Mouse (Mus musculus) liver, embryonic 13.5 days (tissue): Measurements from ENCODE around the gene Tmtc1. TPM values are rescaled to one million over a fixed set of nuclear protein-coding genes. Genes with fewer than 3 reads are reported as not detected.

Source experiments
- ATAC-seq: fragments of 200-750 bp; cut with Nextera tagmentation; 2 replicates; pipeline ENCODE4 v1.8.0; 2017; ENCODE audit warnings: low read depth, mild to moderate bottlenecking, moderate number of reproducible peaks, moderate library complexity
- DNase-seq: peaks from one replicate; pipeline ENCODE4 v3.0.0; 2022
- H3K27ac ChIP-seq: fragments of 300-500 bp; sonication (generic); 2 replicates; pipeline ENCODE4 v1.5.1; 2015; ENCODE audit warnings: moderate library complexity, mild to moderate bottlenecking, inconsistent platforms
- H3K27me3 ChIP-seq: fragments of 300-500 bp; sonication (generic); 2 replicates; pipeline ENCODE4 v1.6.1; 2015; ENCODE audit warnings: mild to moderate bottlenecking, inconsistent platforms
- H3K36me3 ChIP-seq: fragments of 300-500 bp; sonication (generic); 2 replicates; pipeline ENCODE4 v1.6.1; 2015; ENCODE audit warnings: mild to moderate bottlenecking, inconsistent platforms
- H3K4me1 ChIP-seq: fragments of 300-500 bp; sonication (generic); replicated peaks from 2 replicates; pipeline ENCODE4 v1.6.1; 2015; ENCODE audit warnings: inconsistent platforms
- H3K4me2 ChIP-seq: fragments of 300-500 bp; sonication (generic); 2 replicates; pipeline ENCODE4 v1.6.1; 2015; ENCODE audit warnings: inconsistent platforms, mild to moderate bottlenecking, moderate library complexity
- H3K4me3 ChIP-seq: fragments of 300-500 bp; sonication (generic); replicated peaks from 2 replicates; pipeline ENCODE4 v1.5.1; 2015; ENCODE audit warnings: mild to moderate bottlenecking, inconsistent platforms
- H3K9ac ChIP-seq: fragments of 300-500 bp; sonication (generic); 2 replicates; pipeline ENCODE4 v1.6.1; 2015; ENCODE audit warnings: mild to moderate bottlenecking, inconsistent platforms
- H3K9me3 ChIP-seq: fragments of 300-500 bp; sonication (generic); replicated peaks from 2 replicates; pipeline ENCODE4 v1.6.1; 2016; ENCODE audit warnings: inconsistent platforms
- WGBS: fragments of 180-500 bp; shearing (Covaris S2); methylation state at CpG from one replicate; pipeline ENCODE4 v1.1.7; 2015; ENCODE audit not compliant: insufficient replicate concordance; 5-methylcytosine and 5-hydroxymethylcytosine counted together
- polyA plus RNA-seq: library from polyadenylated mRNA; unstranded; fragments of >200 nt; fragmentation: Nextera tagmentation; extraction: Ambion mirVana; gene quantifications from 2 replicates; pipeline ENCODE4 v1.2.1, GENCODE M21; 2015

Gene Tmtc1
- polyA plus RNA-seq, 1 experiment from 2014 or later = 0.10 TPM

DNA sequence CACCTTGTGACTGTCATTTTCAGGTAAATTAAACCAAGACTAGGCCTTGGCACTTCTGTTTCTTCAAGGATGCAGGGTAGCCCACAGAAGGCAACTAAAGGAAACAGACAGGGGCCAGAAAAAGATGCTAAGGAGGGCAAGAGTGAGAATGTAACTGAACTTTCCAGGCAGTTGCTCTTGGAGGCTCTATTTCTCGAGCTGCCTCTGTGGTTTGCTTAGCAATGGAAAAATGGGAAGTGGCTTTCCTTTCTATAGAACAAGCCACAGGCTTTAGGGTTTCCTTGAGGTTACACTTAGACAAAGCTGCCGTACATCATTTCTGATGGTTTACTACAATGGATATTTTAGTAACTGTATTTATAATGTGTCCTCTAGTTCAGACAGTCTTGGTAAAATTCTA is 102.4 kb downstream of the Tmtc1 start:
- H3K4me3 ChIP-seq = no peak overlapping the region
- H3K9ac ChIP-seq = no peak overlapping the region
- no peak for ATAC-seq
- no peak for DNase-seq
- 19% methylated on average over 2 of the region's 2 CpGs for WGBS
- no peaks in the 10 kb centered on the region for H3K27me3 ChIP-seq
- H3K4me2 ChIP-seq = no peak overlapping the region
- no peaks in the 10 kb centered on the region for H3K9me3 ChIP-seq
- H3K4me1 ChIP-seq = no peaks in the 10 kb centered on the region
- no peak overlapping the region for H3K27ac ChIP-seq
- H3K36me3 ChIP-seq = no peaks in the 10 kb centered on the region

DNA sequence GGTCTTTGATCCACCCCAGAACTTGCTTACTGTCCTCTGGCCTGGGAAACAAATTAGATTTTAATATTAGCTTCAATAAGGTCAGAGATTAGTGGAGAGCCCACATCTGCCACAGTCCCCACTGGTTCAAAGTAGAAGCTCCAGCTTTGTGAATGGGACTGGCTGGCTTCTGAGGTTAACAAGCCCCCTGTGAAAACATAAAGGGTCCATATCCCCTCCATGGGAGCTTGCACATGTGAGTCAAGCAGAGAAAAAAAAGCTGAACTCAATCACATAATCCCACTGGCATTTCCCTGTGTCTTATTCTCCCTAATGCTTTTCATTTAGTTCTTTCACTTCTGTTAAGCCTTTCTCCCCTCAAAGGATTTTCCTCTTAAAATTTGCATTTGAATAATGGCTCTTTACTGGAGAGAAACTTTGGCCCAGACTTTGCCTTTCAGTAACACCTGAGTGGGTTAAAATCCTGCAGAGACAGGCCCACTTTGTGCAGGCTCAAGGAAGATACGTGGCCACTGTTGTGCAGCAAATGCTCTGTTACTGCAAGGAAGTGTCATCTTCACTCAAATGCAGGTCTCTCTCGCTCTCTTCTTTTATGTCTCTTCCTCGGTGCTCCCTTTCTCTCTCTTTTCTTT is 105.7 kb downstream of the Tmtc1 start:
- no peak overlapping the region for H3K9ac ChIP-seq
- WGBS = 55% methylated on average over 3 of the region's 3 CpGs
- ATAC-seq = no peak

DNA sequence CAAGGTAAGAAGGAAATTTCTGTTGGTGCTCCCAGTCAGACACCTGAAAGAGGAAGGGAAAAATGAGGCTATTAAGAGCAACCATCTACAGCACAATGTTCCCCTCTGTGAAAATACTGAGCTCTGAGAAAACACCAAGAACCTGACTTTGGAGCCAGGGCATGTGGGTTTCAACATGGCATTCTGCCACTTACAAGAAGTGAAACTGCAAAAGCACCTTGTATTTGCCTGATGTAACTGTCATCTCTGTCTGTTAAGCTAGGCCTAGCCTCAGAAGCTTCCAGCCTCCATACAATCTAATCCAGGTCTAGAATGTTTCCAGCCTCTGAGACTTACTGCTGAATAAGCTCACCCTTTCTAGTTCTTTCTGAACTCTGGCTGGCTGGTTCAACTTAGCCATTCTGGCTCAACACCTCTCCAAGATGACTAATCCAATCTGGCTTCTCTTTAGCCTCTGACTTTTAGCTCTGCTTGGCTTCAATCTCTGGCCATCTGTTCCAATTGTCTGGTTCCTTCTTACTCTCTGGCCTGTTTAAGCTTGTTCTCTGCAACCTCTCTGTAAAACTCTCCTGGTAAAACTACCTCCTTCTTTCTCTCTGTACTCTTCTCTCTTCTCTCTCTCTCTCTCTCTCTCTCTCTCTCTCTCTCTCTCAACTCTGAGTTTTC is 107.8 kb downstream of the Tmtc1 start:
- no peak overlapping the region for H3K4me2 ChIP-seq
- no peak overlapping the region for H3K4me3 ChIP-seq
- H3K9ac ChIP-seq = no peak overlapping the region
- DNase-seq (no peak), ATAC-seq (no peak)
- H3K27ac ChIP-seq = no peak overlapping the region
- H3K9me3 ChIP-seq = no peaks in the 10 kb centered on the region
- H3K27me3 ChIP-seq = no peaks in the 10 kb centered on the region
- H3K4me1 ChIP-seq = no peaks in the 10 kb centered on the region
- H3K36me3 ChIP-seq = no peaks in the 10 kb centered on the region

More for the DNA sequence above, 105.7 kb downstream of the Tmtc1 start:
- H3K36me3 ChIP-seq = no peaks in the 10 kb centered on the region
- H3K27me3 ChIP-seq = no peaks in the 10 kb centered on the region
- H3K4me2 ChIP-seq = no peak overlapping the region
- H3K4me1 ChIP-seq = no peaks in the 10 kb centered on the region
- no peak overlapping the region for H3K27ac ChIP-seq
- H3K4me3 ChIP-seq = no peak overlapping the region
- H3K9me3 ChIP-seq = no peaks in the 10 kb centered on the region
- no peak for DNase-seq

DNA sequence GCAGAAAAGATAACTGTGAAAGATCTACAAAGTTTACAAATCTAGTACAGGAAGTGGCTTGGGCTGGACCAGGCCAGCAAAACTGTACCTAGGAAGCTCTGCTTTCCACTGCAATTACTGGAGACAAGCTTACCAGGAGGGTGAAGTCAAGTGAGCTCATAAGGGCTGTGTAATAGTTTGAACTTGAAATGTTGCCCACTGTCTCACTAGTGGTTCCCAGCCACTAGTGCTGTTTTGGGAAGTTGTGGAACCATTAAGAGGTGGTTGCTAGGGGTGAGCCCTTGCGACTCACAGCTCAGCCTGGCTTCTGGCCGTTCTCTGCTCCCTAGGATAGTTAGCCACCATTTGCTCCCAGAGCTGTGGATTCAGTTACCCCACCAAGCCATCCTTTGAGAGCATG is 112.3 kb downstream of the Tmtc1 start:
- Histone ChIP-seq H3K36me3 (no peaks in the 10 kb centered on the region), H3K9ac (no peak overlapping the region), H3K4me1 (no peaks in the 10 kb centered on the region), H3K27ac (no peak overlapping the region), H3K4me2 (no peak overlapping the region), H3K4me3 (no peak overlapping the region), H3K9me3 (no peaks in the 10 kb centered on the region), H3K27me3 (no peaks in the 10 kb centered on the region)
- DNase-seq (no peak), ATAC-seq (no peak)
- WGBS = 50% methylated on average over 2 of the region's 2 CpGs

DNA sequence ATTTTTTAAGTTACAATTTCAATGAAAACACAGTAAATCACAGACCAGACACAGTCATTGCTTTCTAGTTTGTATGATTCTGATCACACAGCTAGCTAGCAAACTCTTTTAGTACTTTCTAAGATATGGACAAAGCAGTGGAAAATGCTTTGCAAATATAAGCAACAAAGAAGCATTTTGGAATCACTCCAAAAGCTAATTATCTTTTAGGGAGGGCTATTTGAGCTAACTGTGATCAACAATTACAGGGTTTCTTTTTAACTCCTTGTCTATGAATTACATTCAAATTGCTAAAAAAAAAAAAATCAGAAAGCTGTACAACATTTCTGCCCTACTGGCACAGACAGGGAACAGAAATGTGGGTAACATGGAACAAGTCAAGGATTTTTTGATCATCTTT is 114.2 kb downstream of the Tmtc1 start:
- Histone ChIP-seq H3K27ac (no peak overlapping the region), H3K36me3 (no peaks in the 10 kb centered on the region), H3K9ac (no peak overlapping the region), H3K27me3 (no peaks in the 10 kb centered on the region), H3K4me1 (no peaks in the 10 kb centered on the region), H3K9me3 (no peaks in the 10 kb centered on the region), H3K4me3 (no peak overlapping the region), H3K4me2 (no peak overlapping the region)
- ATAC-seq (no peak), DNase-seq (no peak)

DNA sequence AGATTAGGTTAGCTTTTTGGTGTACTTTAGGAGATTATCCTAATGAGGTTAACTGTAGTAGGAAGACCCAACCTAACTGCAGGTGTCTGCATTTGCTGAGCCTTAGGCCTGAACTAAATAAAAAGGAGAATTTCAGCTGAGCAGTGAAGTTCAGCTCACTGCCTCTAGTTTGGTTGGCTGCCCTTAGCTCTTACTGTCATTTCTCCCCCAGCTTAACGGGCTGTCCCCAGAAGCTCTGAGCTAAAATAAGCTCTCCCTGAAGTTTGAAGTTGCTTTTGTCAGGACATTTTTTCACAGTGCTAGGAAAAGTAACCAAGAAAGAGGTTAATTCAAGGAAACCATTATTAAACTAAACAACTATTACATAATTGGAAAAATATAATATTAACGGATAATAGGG is 115.3 kb downstream of the Tmtc1 start:
- H3K27me3 ChIP-seq = no peaks in the 10 kb centered on the region
- H3K36me3 ChIP-seq = no peaks in the 10 kb centered on the region
- ATAC-seq = no peak
- H3K4me2 ChIP-seq = no peak overlapping the region
- no peaks in the 10 kb centered on the region for H3K4me1 ChIP-seq
- no peak for DNase-seq
- H3K27ac ChIP-seq = no peak overlapping the region
- 68% methylated on average over 2 of the region's 2 CpGs for WGBS
- no peak overlapping the region for H3K4me3 ChIP-seq
- H3K9me3 ChIP-seq = no peaks in the 10 kb centered on the region
- H3K9ac ChIP-seq = no peak overlapping the region

DNA sequence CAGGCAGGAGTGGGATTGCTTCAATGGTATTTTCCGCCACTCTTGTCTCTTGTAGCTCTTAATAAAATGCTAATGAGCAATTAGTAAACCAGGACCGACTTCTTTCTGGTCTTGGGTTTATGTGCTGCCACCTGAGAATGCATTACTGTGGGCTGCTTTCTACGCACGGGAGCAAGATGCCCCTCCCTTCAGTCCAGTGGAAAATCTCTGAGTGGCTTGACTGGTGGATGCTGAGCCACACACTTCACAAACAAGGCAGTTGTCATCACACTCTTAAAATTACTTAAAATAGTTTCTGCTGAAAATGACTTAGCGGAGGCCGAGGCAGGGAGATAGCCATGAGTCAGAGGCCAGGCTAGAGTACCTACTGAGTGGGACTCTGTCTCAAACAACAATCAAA is 116.1 kb downstream of the Tmtc1 start:
- no peaks in the 10 kb centered on the region for H3K27me3 ChIP-seq
- H3K9ac ChIP-seq = no peak overlapping the region
- no peak overlapping the region for H3K27ac ChIP-seq
- H3K9me3 ChIP-seq = no peaks in the 10 kb centered on the region
- ATAC-seq (no peak), DNase-seq (no peak)
- H3K36me3 ChIP-seq = no peaks in the 10 kb centered on the region
- 69% methylated on average over 6 of the region's 6 CpGs for WGBS
- no peak overlapping the region for H3K4me2 ChIP-seq
- H3K4me3 ChIP-seq = no peak overlapping the region
- no peaks in the 10 kb centered on the region for H3K4me1 ChIP-seq

DNA sequence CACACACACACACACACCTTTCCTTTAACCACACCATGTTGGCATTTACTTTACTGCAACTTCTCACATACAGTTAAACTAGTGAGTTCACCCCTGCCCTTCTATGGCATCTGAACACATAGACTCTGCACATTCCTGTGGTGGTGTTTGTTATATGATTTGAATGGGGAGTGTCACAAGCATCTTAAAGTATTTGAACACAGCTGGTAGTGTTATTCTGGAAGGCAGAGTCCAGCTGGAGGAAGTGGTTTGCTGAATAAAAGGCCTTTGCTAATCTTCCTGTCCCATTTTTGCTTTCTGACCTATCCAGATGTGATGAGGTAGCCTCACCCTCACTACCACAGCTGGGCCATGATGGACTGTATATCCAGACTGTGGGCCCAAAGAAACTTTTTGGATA is 125.5 kb downstream of the Tmtc1 start:
- H3K4me1 ChIP-seq = no peaks in the 10 kb centered on the region
- no peak overlapping the region for H3K27ac ChIP-seq
- H3K4me2 ChIP-seq = no peak overlapping the region
- H3K4me3 ChIP-seq = no peak overlapping the region
- ATAC-seq = no peak
- H3K36me3 ChIP-seq = no peaks in the 10 kb centered on the region
- H3K27me3 ChIP-seq = no peaks in the 10 kb centered on the region
- H3K9me3 ChIP-seq = no peaks in the 10 kb centered on the region
- H3K9ac ChIP-seq = no peak overlapping the region
- DNase-seq = no peak

DNA sequence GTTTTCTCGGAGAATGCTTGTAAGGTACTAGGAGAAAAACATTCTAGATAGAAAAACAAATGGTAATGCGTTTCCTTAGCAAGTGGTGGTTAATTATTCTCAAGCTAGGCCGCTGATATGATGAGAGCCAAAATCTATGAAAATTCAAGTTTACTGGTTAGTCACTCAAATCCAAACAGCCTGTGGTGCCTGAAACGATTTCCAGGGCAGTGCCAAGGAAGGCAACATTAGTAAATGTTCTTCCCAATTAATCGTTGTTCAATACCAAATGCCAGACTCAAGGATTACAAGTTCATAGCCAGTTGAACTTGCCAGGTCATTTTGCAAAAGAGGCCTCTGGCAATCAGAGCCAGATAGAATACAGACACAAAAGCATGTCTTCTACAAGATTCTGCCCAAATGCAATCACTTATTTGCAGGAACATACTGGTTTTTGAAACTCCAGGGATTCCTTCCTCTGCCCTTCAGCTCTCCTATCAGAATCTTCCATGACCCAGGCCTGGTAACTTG is 128.6 kb downstream of the Tmtc1 start:
- no peaks in the 10 kb centered on the region for H3K4me1 ChIP-seq
- no peak overlapping the region for H3K4me3 ChIP-seq
- H3K9me3 ChIP-seq = no peaks in the 10 kb centered on the region
- no peak overlapping the region for H3K4me2 ChIP-seq
- no peak overlapping the region for H3K9ac ChIP-seq
- WGBS = 53% methylated on average over 5 of the region's 5 CpGs
- no peaks in the 10 kb centered on the region for H3K27me3 ChIP-seq
- H3K27ac ChIP-seq = no peak overlapping the region
- DNase-seq (no peak), ATAC-seq (no peak)
- H3K36me3 ChIP-seq = no peaks in the 10 kb centered on the region

DNA sequence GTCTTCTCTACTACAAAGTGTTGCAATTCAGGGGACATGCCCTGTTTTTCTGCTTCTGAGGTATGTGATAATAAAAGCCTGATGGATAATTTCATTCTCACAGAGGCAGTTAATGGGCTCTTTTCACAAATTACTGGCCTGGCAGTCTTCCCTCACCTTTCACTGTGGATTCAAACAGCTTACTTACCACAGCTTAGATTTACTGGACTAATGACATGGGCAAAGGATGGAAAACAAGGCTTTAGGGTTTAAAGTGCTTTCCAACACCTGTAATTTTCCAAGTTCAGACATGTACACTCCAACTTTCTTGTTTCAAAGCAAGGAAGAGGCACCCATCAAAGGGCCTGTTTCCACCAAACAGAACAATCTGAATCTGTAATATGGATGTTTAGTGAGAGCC is 129.1 kb downstream of the Tmtc1 start:
- no peak overlapping the region for H3K9ac ChIP-seq
- H3K36me3 ChIP-seq = no peaks in the 10 kb centered on the region
- H3K27ac ChIP-seq = no peak overlapping the region
- H3K27me3 ChIP-seq = no peaks in the 10 kb centered on the region
- no peak for ATAC-seq
- H3K9me3 ChIP-seq = no peaks in the 10 kb centered on the region
- H3K4me3 ChIP-seq = no peak overlapping the region
- H3K4me1 ChIP-seq = no peaks in the 10 kb centered on the region
- DNase-seq = no peak
- H3K4me2 ChIP-seq = no peak overlapping the region

DNA sequence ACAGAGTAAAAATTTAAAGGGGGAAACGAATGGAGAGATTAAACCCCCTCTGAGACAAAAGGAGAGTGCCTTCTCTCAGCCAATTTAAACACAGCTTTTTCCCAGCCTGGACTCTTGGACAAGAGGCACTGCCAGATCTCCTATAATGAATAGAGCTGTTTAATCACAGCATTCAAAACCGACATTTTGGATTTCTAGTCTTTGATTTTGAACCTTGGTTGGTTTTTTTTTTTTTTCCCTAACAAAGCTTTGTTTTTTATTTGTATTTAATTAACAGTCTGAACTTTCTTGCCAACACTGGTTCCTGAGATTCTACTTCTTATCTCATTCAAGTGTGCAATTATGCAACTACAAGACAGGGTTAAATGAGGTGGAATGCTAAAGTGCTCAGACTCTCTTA is 133.2 kb downstream of the Tmtc1 start:
- 24% methylated on average over 2 of the region's 2 CpGs for WGBS
- no peaks in the 10 kb centered on the region for H3K27me3 ChIP-seq
- H3K4me2 ChIP-seq = no peak overlapping the region
- ATAC-seq (no peak), DNase-seq (no peak)
- H3K4me1 ChIP-seq = no peaks in the 10 kb centered on the region
- no peaks in the 10 kb centered on the region for H3K9me3 ChIP-seq
- no peak overlapping the region for H3K4me3 ChIP-seq
- no peaks in the 10 kb centered on the region for H3K36me3 ChIP-seq
- no peak overlapping the region for H3K9ac ChIP-seq
- no peak overlapping the region for H3K27ac ChIP-seq

DNA sequence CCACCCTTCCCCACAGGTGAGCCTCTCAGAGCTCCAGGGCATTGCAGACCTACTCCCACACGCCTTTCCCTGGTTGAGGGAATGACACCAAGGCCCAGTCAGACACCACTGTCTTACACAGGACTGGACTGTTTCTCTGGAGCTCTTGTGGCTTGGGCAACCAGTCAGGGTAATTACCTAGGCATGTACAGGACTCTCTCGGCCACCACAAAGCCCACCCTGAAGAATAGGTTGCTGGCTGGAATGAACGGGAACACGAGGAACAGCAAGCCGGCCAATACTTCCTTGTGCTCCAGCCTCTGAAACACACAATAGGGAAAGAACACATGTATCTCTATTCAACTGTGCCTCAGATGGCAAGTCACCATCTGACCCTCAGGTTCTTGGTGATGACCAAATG is 138.4 kb downstream of the Tmtc1 start:
- Histone ChIP-seq H3K27ac (no peak overlapping the region), H3K9me3 (no peaks in the 10 kb centered on the region), H3K9ac (no peak overlapping the region), H3K36me3 (no peaks in the 10 kb centered on the region), H3K27me3 (no peaks in the 10 kb centered on the region), H3K4me1 (no peaks in the 10 kb centered on the region), H3K4me2 (no peak overlapping the region), H3K4me3 (no peak overlapping the region)
- ATAC-seq (no peak), DNase-seq (no peak)
- WGBS = 78% methylated on average over 5 of the region's 5 CpGs
